Mouse (Mus musculus) telencephalon, adult 2 months (tissue): ENCODE measurements at regions not wholly inside any gene's neighbourhood (a gene's known extent, or its start where the extent isn't known, plus 50 kb on each side); places are given as distances from the start of the nearest gene placed in this dataset.
A peak's percentile ranks its signal among the peaks of the same experiment; 100 is the strongest.

Experiments
- DNase-seq: peaks from one replicate; pipeline ENCODE4 v3.0.0-alpha.2; 2011; ENCODE audit warnings: low read depth, low spot score

GRCm38 (mm10) chr1:168541231-168541630 lies 109.2 kb upstream of the Pbx1 start:
- no peak for DNase-seq

- no peak for DNase-seq
These were observed 86.0 kb upstream of the Pbx1 start for GRCm38 (mm10) chr1:168518087-168518486.

GRCm38 (mm10) chr1:168506326-168506725 lies 74.3 kb upstream of the Pbx1 start:
- no peak for DNase-seq

GRCm38 (mm10) chr1:168504773-168505172 lies 72.7 kb upstream of the Pbx1 start:
- DNase-seq = no peak

GRCm38 (mm10) chr1:168502266-168502665 lies 70.2 kb upstream of the Pbx1 start:
- DNase-seq = no peak

- no peak for DNase-seq
These were observed 69.5 kb upstream of the Pbx1 start for GRCm38 (mm10) chr1:168501375-168502169.

GRCm38 (mm10) chr1:168497801-168498200 lies 65.7 kb upstream of the Pbx1 start:
- DNase-seq = no peak

- peak; percentile 46 for DNase-seq
These were observed 63.8 kb upstream of the Pbx1 start for GRCm38 (mm10) chr1:168495687-168496527.

- no peak for DNase-seq
These were observed 55.4 kb upstream of the Pbx1 start for GRCm38 (mm10) chr1:168487492-168487891.

GRCm38 (mm10) chr1:168483651-168484050 lies 51.6 kb upstream of the Pbx1 start:
- no peak for DNase-seq
